Mouse (Mus musculus) intestine, embryonic 14.5 days (tissue): ENCODE data around the gene Gatad1. TPM values are rescaled to one million over a fixed set of nuclear protein-coding genes. Genes with fewer than 3 reads are reported as not detected.
"Not testable (repeated sequence)": the region's sequence is repeated elsewhere in the genome, so short reads cannot be mapped to it uniquely, and the experiment has no call there.

Experiments
- ATAC-seq: fragments of 200-750 bp; cut with Nextera tagmentation; replicated peaks from 2 replicates; pipeline ENCODE4 v1.8.0; 2017; ENCODE audit warnings: low read depth, moderate number of reproducible peaks, moderate TSS enrichment, moderate library complexity; ENCODE audit not compliant: low FRiP score, low TSS enrichment
- DNase-seq: peaks from one replicate; pipeline ENCODE4 v3.0.0-alpha.2; 2018; ENCODE audit warnings: low spot score
- H3K27ac ChIP-seq: fragments of 300-500 bp; sonication (generic); 2 replicates; pipeline ENCODE4 v1.5.1; 2014; ENCODE audit warnings: low read depth, mild to moderate bottlenecking, control low read depth
- H3K27me3 ChIP-seq: fragments of 300-500 bp; sonication (generic); replicated peaks from 2 replicates; pipeline ENCODE4 v1.6.1; 2014; ENCODE audit warnings: low read length, control low read depth; ENCODE audit not compliant: control insufficient read depth, insufficient read depth
- H3K36me3 ChIP-seq: fragments of 300-500 bp; sonication (generic); 2 replicates; pipeline ENCODE4 v1.6.1; 2014; ENCODE audit warnings: low read length, control low read depth; ENCODE audit not compliant: control insufficient read depth, insufficient read depth
- H3K4me1 ChIP-seq: fragments of 300-500 bp; sonication (generic); replicated peaks from 2 replicates; pipeline ENCODE4 v1.6.1; 2014; ENCODE audit warnings: low read length, control low read depth, mixed read lengths; ENCODE audit not compliant: control insufficient read depth, insufficient read depth
- H3K4me2 ChIP-seq: fragments of 300-500 bp; sonication (generic); 2 replicates; pipeline ENCODE4 v1.6.1; 2014; ENCODE audit warnings: low read length
- H3K4me3 ChIP-seq: fragments of 300-500 bp; sonication (generic); 2 replicates; pipeline ENCODE4 v1.5.1; 2014; ENCODE audit warnings: low read depth, low read length, control low read depth, mixed read lengths
- H3K9ac ChIP-seq: fragments of 300-500 bp; sonication (generic); 2 replicates; pipeline ENCODE4 v1.6.1; 2014; ENCODE audit warnings: mild to moderate bottlenecking, low read length
- H3K9me3 ChIP-seq: fragments of 300-500 bp; sonication (generic); 2 replicates; pipeline ENCODE4 v1.6.1; 2016; ENCODE audit warnings: low read length, control low read depth; ENCODE audit not compliant: control insufficient read depth
- WGBS: fragments of 180-500 bp; shearing (Covaris S2); extraction: QIAGEN DNeasy Blood & Tissue Kit; methylation state at CpG from one replicate; pipeline ENCODE4 v1.1.7; 2014; 5-methylcytosine and 5-hydroxymethylcytosine counted together
- polyA plus RNA-seq: library from polyadenylated mRNA; unstranded; fragments of >200 nt; fragmentation: Nextera tagmentation; extraction: Ambion mirVana; gene quantifications from 2 replicates; pipeline ENCODE4 v1.2.1, GENCODE M21; 2014

Gatad1 gene
- polyA plus RNA-seq, 1 experiment from 2014 or later = 71.2 TPM

DNA sequence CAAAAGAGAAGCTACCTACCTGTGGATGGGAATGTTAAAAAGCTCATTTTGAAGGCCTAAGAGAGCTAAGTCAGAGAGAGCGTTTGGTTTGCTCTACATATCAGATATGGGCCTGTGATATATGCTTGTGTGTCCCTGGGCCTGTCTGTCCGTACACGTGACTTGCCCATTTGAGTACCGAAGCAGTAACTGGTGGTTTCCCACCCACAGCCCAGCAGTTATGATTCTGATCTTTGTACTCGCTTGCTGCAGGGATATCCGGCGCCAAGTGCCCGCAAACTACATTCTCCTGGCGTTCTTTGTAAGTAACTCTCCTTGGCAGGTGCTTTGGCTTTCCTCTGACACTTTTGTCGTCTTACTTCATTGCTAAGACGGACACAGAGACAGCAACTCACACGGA lies 9.6 kb upstream of the Gatad1 start:
- Histone ChIP-seq H3K4me1 (no peaks in the 10 kb centered on the region), H3K9ac (no peak overlapping the region), H3K27me3 (no peaks in the 10 kb centered on the region), H3K4me3 (no peak overlapping the region), H3K4me2 (no peak overlapping the region), H3K27ac (no peak overlapping the region), H3K9me3 (no peaks in the 10 kb centered on the region), H3K36me3 (no peaks in the 10 kb centered on the region)
- no peak for ATAC-seq
- no peak for DNase-seq
- WGBS = 88% methylated on average over 12 of the region's 12 CpGs

- Histone ChIP-seq H3K36me3 (no peaks in the 10 kb centered on the region), H3K4me1 (no peaks in the 10 kb centered on the region), H3K9me3 (no peaks in the 10 kb centered on the region), H3K27me3 (no peaks in the 10 kb centered on the region), H3K27ac (no peak overlapping the region), H3K9ac (no peak overlapping the region), H3K4me3 (no peak overlapping the region), H3K4me2 (no peak overlapping the region)
- peak; percentile 6 for DNase-seq
- 87% methylated on average over 2 of the region's 2 CpGs for WGBS
- no peak for ATAC-seq
Observed at GRCm38 (mm10) chr5:3665225-3665624, 8.2 kb upstream of the Gatad1 start.

DNA sequence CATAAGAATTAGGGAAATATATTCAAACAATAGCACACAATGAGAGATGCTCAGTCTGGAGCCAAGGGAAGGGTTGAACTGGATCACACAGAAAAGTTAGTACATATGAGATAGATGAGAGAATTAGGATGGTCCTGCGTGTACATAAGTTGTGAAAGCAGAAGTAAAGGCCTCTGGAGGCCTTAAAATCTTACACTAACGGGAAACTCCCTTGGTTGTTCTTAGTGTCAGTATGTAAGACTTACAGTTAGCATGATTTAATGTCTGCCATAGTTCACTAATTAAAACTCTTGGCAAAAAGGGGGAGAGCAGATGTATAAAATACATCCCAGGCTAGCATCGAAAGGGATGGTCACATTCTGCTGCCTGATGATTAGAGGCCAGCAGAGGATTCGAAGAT lies 3.2 kb downstream of the Gatad1 start:
- Histone ChIP-seq H3K9me3 (no peaks in the 10 kb centered on the region), H3K9ac (no peak overlapping the region), H3K4me1 (no peaks in the 10 kb centered on the region), H3K27ac (no peak overlapping the region), H3K4me2 (no peak overlapping the region), H3K36me3 (no peaks in the 10 kb centered on the region), H3K4me3 (no peak overlapping the region), H3K27me3 (no peaks in the 10 kb centered on the region)
- DNase-seq (no peak), ATAC-seq (no peak)
- WGBS = 89% methylated on average over 4 of the region's 4 CpGs

DNA sequence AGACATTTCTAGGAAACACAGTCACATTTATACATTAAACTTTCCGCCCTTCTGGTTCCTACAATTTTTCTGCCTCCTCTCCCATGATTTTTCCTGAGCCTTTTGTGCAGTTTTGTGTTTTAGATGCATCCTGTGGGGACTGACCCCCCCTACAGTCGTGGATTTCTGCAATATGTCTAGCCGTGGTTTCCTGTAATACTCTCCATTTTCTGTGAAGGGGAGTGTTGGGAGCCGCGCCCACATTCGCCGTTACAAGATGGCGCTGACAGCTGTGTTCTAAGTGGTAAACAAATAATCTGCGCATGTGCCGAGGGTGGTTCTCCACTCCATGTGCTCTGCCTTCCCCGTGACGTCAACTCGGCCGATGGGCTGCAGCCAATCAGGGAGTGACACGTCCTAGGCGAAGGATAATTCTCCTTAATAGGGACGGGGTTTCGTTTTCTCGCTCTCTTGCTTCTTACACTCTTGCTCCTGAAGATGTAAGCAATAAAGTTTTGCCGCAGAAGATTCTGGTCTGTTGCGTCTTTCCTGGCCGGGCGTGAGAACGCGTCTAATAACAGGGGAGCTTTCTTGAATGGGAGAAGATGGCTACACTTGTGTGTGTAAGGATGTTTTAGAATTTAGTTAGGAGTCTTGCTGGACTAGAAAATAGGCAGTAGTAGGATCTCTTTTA lies 3.9 kb downstream of the Gatad1 start:
- H3K36me3 ChIP-seq, DNase-seq, H3K27ac ChIP-seq, H3K9ac ChIP-seq, H3K4me2 ChIP-seq, H3K4me1 ChIP-seq, H3K9me3 ChIP-seq, H3K27me3 ChIP-seq, ATAC-seq, H3K4me3 ChIP-seq: not testable (repeated sequence)
- 90% methylated on average over 15 of the region's 25 CpGs for WGBS

DNA sequence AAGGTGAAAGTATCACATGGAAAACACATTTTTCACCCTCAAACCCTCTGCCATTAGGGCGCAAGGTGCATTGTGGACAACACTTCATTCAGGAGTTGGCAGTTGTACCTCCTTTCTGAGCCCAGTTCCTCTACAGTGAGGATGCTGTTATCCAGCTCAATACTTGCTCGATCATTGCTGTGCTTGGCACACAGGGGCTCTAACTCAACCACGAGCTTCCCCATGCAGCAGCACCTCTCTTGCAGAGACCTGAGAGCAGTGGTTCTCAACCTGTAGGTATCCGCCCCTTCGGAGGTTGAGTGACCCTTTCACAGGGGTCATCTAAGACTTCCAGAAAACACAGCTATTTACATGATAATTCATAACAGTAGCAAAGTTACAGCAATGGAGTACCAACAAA lies 5.4 kb downstream of the Gatad1 start:
- Histone ChIP-seq H3K27me3 (no peaks in the 10 kb centered on the region), H3K9ac (no peak overlapping the region), H3K9me3 (no peaks in the 10 kb centered on the region), H3K4me3 (no peak overlapping the region), H3K36me3 (no peaks in the 10 kb centered on the region), H3K4me1 (no peaks in the 10 kb centered on the region), H3K27ac (no peak overlapping the region), H3K4me2 (no peak overlapping the region)
- ATAC-seq (no peak), DNase-seq (no peak)
- 88% methylated on average over 5 of the region's 5 CpGs for WGBS

GRCm38 (mm10) chr5:3650881-3651280 lies 6.1 kb downstream of the Gatad1 start, which contains the start of gene Tmbim7:
Tmbim7 (plus strand) TSS chr5:3651181.
- Histone ChIP-seq H3K4me2 (no peak within 1 kb of the TSS), H3K4me3 (no peak within 1 kb of the TSS), H3K27me3 (no peaks in the 10 kb centered on the region), H3K9ac (no peak within 1 kb of the TSS), H3K36me3 (no peaks in the 10 kb centered on the region), H3K9me3 (no peaks in the 10 kb centered on the region), H3K27ac (no peak within 1 kb of the TSS), H3K4me1 (peaks cover 3% of the 10 kb centered on the region; the same call in 1 of the 2 replicates)
- DNase-seq (no peak), ATAC-seq (no peak)
- WGBS = 81% methylated on average over 6 of the region's 6 CpGs

GRCm38 (mm10) chr5:3648849-3649210 lies 8.2 kb downstream of the Gatad1 start:
- Histone ChIP-seq H3K27ac (no peak overlapping the region), H3K27me3 (no peaks in the 10 kb centered on the region), H3K36me3 (peaks cover 17% of the 10 kb centered on the region), H3K4me3 (no peak overlapping the region), H3K4me2 (no peak overlapping the region), H3K9ac (no peak overlapping the region), H3K4me1 (peaks cover 9% of the 10 kb centered on the region), H3K9me3 (no peaks in the 10 kb centered on the region)
- WGBS = 71% methylated on average over 4 of the region's 4 CpGs
- DNase-seq (no peak), ATAC-seq (no peak)

DNA sequence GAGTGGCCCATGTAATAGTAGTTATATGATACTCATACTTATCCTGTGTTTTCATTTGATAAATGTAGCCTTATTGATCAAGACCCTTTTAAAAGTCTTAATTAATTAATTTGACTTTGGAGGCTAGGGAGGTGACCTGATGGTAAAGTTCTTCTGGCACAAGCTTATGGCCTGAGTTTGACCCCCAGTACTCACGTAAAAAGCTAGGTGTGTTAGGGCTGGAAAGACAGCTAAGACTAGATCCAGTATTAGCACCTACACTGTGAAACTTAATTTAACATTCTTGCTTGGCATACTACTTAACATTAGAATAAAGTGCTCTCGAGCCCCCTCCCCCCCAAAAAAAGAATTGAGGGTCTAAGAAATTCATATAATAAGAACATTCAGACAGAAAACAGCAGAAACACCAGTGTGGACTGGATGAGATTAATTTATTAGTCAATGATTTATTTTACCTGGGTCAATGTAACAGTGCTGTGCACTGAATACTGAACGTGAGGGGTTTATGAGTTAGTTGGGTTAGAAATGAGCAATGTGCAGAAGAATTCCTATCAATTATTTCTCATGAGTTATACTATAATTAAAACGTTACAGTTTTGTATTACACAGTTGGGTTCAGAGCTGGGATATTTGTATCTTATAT lies 8.7 kb downstream of the Gatad1 start:
- Histone ChIP-seq H3K4me1 (peaks cover 9% of the 10 kb centered on the region), H3K36me3 (peaks cover 20% of the 10 kb centered on the region), H3K4me2 (peak overlapping the region; percentile 78), H3K27me3 (no peaks in the 10 kb centered on the region), H3K9ac (no peak overlapping the region), H3K27ac (no peak overlapping the region), H3K9me3 (no peaks in the 10 kb centered on the region), H3K4me3 (peak overlapping the region; percentile 13; the same call in 1 of the 2 replicates)
- 48% methylated on average over 4 of the region's 4 CpGs for WGBS
- DNase-seq (no peak), ATAC-seq (peak; percentile 6; the same call in 1 of the 2 replicates)

- DNase-seq (no peak), ATAC-seq (peak; percentile 98)
- peak overlapping the region; percentile 78 for H3K4me2 ChIP-seq
- H3K9ac ChIP-seq = peak overlapping the region; percentile 86
- peak overlapping the region; percentile 85 for H3K4me3 ChIP-seq
- no peaks in the 10 kb centered on the region for H3K27me3 ChIP-seq
- H3K4me1 ChIP-seq = peaks cover 9% of the 10 kb centered on the region
- no peaks in the 10 kb centered on the region for H3K9me3 ChIP-seq
- H3K27ac ChIP-seq = peak overlapping the region; percentile 90
- 2% methylated on average over 24 of the region's 46 CpGs for WGBS
- H3K36me3 ChIP-seq = peaks cover 27% of the 10 kb centered on the region
Observed at GRCm38 (mm10) chr5:3647708-3648121, 9.3 kb downstream of the Gatad1 start.
